Mouse (Mus musculus): ENCODE measurements around the gene Zfp346. TPM values are rescaled to one million over a fixed set of nuclear protein-coding genes. Genes with fewer than 3 reads are reported as not detected.

The Zfp346 gene
- polyA plus RNA-seq, 1 experiment = 39.1 TPM

DNA sequence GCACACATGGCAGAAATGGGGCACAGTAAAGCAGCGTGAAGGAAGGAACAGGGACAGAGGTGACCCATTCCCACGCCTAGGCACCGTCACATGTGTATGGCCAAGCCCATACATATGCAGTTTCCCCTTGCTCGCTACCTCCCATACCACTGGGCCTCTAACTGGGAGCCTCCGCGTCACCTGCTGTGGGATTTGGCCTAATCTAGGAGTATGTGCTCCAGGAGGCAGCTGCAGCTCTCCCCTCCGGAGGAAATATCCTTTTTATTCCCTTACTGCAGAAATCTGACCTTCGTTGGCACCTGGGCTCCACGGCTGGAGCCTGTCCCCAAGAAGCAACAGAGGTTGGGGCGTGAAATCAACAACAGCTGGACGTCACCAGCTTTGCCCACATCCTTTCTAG lies 69.2 kb downstream of the Zfp346 start:
- Histone ChIP-seq H3K4me3 (ENCODE audit: insufficient read depth, poor library complexity, severe bottlenecking) (no peak overlapping the region), H3ac (ENCODE audit: control insufficient read depth, insufficient read length, low read depth) (no peak overlapping the region)

DNA sequence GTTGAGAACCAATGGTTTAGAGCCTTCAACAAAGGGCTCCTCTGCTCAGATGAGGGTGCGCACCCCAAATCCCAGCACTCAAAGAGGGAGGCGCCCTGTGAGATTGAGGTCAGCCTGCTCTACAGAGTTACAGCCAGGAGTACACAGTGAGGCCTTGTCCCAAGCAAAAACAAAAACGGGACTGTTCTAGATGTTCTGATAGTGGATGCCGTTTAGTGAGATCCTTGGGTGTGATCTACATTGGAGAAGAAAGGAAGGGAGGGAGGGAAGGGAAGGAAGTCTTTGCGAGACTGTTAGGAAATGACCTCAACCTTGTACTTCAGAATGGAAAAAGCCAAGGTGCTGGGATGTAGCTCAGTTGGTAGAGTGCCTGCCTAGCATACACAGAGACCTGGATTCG lies 71.2 kb downstream of the Zfp346 start:
- TF ChIP-seq FOSL1 (IDR thresholded peaks at IDR 0.05; ENCODE audit: insufficient read depth, low read length, poor library complexity, severe bottlenecking) (no peak), MYOG (IDR thresholded peaks at IDR 0.05; ENCODE audit: control insufficient read depth, extremely low read depth, insufficient read length) (no peak), CTCF (IDR thresholded peaks at IDR 0.05; ENCODE audit: control insufficient read depth, insufficient read depth, insufficient read length) (no peak)
- H3K27me3 ChIP-seq (ENCODE audit: control insufficient read depth, insufficient read depth, insufficient read length) = no peaks in the 10 kb centered on the region
- no peak overlapping the region for H3K4me3 ChIP-seq (ENCODE audit: insufficient read depth, poor library complexity, severe bottlenecking)

More for the DNA sequence above, 69.2 kb downstream of the Zfp346 start:
- Histone ChIP-seq H3K79me2 (ENCODE audit: control insufficient read depth, insufficient read depth) (no peaks in the 10 kb centered on the region), H3K36me3 (ENCODE audit: control insufficient read depth, insufficient read depth) (no peaks in the 10 kb centered on the region), H3K27me3 (ENCODE audit: control insufficient read depth, insufficient read depth, insufficient read length) (no peaks in the 10 kb centered on the region), H3K79me3 (ENCODE audit: low read depth) (no peaks in the 10 kb centered on the region)
- TF ChIP-seq FOSL1 (IDR thresholded peaks at IDR 0.05; ENCODE audit: insufficient read depth, low read length, poor library complexity, severe bottlenecking) (no peak), USF1 (IDR thresholded peaks at IDR 0.05; ENCODE audit: low read depth) (no peak), CTCF (IDR thresholded peaks at IDR 0.05; ENCODE audit: control insufficient read depth, insufficient read depth, insufficient read length) (no peak)

DNA sequence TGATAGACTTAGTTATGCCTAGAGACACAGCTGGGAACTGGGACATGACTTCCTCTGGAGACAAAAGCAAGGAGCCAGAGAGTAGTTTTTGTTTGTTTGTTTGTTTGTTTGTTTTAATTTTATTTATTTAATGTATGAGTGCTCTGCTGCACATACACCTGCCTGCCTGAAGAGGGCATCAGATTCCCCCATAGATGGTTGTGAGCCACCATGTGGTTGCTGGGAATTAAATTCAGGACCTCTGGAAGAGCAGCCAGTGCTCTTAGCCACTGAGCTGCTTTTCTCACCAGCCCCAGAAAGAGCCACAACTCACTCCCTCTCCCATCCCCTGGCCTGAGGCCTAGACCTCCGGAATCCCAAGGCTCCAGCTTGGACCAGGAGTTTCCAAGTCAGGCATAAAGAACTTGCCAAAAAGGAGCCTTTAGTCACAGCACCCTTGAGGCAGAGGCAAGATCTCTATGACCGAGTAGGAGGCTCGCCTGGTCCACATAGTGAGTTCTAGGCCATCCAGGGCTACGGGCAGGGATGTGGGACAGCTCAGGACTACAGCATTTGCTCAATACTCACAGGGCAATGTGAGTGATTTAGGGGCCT lies 72.9 kb downstream of the Zfp346 start:
- Histone ChIP-seq H3K36me3 (ENCODE audit: control insufficient read depth, insufficient read depth) (no peaks in the 10 kb centered on the region), H3ac (ENCODE audit: control insufficient read depth, insufficient read length, low read depth) (no peak overlapping the region), H3K79me2 (ENCODE audit: control insufficient read depth, insufficient read depth) (no peaks in the 10 kb centered on the region), H3K27me3 (ENCODE audit: control insufficient read depth, insufficient read depth, insufficient read length) (no peaks in the 10 kb centered on the region), H3K79me3 (ENCODE audit: low read depth) (no peaks in the 10 kb centered on the region), H3K4me3 (ENCODE audit: insufficient read depth, poor library complexity, severe bottlenecking) (no peak overlapping the region)
- TF ChIP-seq CTCF (IDR thresholded peaks at IDR 0.05; ENCODE audit: control insufficient read depth, insufficient read depth, insufficient read length) (no peak), MAX (IDR thresholded peaks at IDR 0.05) (no peak), MYOG (IDR thresholded peaks at IDR 0.05; ENCODE audit: control insufficient read depth, extremely low read depth, insufficient read length) (no peak), FOSL1 (IDR thresholded peaks at IDR 0.05; ENCODE audit: insufficient read depth, low read length, poor library complexity, severe bottlenecking) (no peak), CEBPB (IDR thresholded peaks at IDR 0.05; ENCODE audit: low read depth) (no peak), USF1 (IDR thresholded peaks at IDR 0.05; ENCODE audit: low read depth) (no peak)

More for the DNA sequence above, 71.2 kb downstream of the Zfp346 start:
- no peaks in the 10 kb centered on the region for H3K36me3 ChIP-seq (ENCODE audit: control insufficient read depth, insufficient read depth)
- no peaks in the 10 kb centered on the region for H3K79me2 ChIP-seq (ENCODE audit: control insufficient read depth, insufficient read depth)
- H3K79me3 ChIP-seq (ENCODE audit: low read depth) = no peaks in the 10 kb centered on the region
- no peak overlapping the region for H3ac ChIP-seq (ENCODE audit: control insufficient read depth, insufficient read length, low read depth)

DNA sequence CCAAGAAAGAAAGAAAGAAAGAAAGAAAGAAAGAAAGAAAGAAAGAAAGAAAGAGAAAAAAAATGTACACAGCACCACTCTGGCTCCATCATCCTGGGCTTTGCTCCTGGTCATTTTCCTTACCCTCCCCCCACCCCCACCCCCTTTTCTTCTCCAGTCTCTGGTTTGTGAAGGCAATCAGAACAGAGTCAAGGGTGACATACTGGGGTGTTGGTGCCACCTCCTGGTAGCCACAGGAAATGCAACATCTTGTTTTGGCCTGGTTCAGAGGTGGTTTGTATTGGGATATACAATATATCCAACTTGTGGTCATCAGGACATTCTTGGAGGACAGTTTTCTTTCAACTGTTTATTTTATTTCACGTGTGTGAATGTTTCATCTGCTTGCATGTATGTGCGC lies 73.4 kb downstream of the Zfp346 start:
- H3ac ChIP-seq (ENCODE audit: control insufficient read depth, insufficient read length, low read depth) = no peak overlapping the region
- TF ChIP-seq CTCF (IDR thresholded peaks at IDR 0.05; ENCODE audit: control insufficient read depth, insufficient read depth, insufficient read length) (peak; percentile 70), MAX (IDR thresholded peaks at IDR 0.05) (no peak), MYOD1 (IDR thresholded peaks at IDR 0.05; ENCODE audit: control insufficient read depth, insufficient read length, low read depth) (no peak)
- no peaks in the 10 kb centered on the region for H3K36me3 ChIP-seq (ENCODE audit: control insufficient read depth, insufficient read depth)
- no peaks in the 10 kb centered on the region for H3K27me3 ChIP-seq (ENCODE audit: control insufficient read depth, insufficient read depth, insufficient read length)
- no peaks in the 10 kb centered on the region for H3K79me2 ChIP-seq (ENCODE audit: control insufficient read depth, insufficient read depth)
- H3K4me3 ChIP-seq (ENCODE audit: insufficient read depth, poor library complexity, severe bottlenecking) = no peak overlapping the region
- H3K79me3 ChIP-seq (ENCODE audit: low read depth) = no peaks in the 10 kb centered on the region

DNA sequence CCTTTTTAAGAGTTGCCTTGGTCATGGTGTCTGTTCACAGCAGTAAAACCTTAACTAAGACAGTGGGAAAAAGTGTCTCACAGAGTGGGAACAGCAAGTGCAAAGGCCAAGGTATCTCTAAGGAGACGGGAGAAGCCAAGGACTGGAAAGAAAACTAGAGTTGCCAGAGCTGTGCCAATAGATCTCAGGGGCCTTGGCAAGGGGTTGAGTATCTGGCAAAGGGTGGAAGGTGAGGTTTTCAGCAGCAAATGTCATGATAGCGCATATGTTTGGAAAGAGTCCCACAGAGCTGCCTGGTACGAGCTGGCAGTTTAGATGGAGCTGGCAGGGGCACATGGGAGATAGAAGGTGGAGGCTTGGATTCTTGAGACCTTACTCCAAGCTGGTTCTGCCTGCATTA lies 74.5 kb downstream of the Zfp346 start:
- Histone ChIP-seq H3K4me3 (ENCODE audit: insufficient read depth, poor library complexity, severe bottlenecking) (no peak overlapping the region), H3K27me3 (ENCODE audit: control insufficient read depth, insufficient read depth, insufficient read length) (no peaks in the 10 kb centered on the region)

DNA sequence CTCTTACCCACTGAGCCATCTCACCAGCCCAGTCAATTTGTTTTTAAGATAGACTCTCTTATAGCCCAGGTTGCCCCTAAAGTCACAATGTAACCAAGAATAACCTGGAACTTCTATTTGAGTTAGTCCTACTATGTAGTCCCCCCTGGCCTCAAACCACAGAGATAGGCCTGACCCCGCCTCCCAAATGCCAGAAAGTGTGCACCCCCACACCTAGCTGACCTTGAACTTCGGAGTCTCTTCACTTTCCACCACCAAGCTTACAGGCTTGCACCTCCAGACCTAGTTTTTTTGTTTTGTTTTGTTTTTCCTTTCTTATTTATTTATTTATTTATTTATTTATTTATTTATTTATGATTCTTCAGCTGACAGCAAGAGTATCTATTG lies 76.7 kb downstream of the Zfp346 start:
- no peaks in the 10 kb centered on the region for H3K27me3 ChIP-seq (ENCODE audit: control insufficient read depth, insufficient read depth, insufficient read length)
- no peaks in the 10 kb centered on the region for H3K79me2 ChIP-seq (ENCODE audit: control insufficient read depth, insufficient read depth)
- H3ac ChIP-seq (ENCODE audit: control insufficient read depth, insufficient read length, low read depth) = no peak overlapping the region
- H3K36me3 ChIP-seq (ENCODE audit: control insufficient read depth, insufficient read depth) = no peaks in the 10 kb centered on the region
- no peaks in the 10 kb centered on the region for H3K79me3 ChIP-seq (ENCODE audit: low read depth)
- no peak overlapping the region for H3K4me3 ChIP-seq (ENCODE audit: insufficient read depth, poor library complexity, severe bottlenecking)
- TF ChIP-seq MYOD1 (IDR thresholded peaks at IDR 0.05; ENCODE audit: control insufficient read depth, insufficient read length, low read depth) (no peak), MAX (IDR thresholded peaks at IDR 0.05) (no peak), MYOG (IDR thresholded peaks at IDR 0.05; ENCODE audit: control insufficient read depth, extremely low read depth, insufficient read length) (no peak), CEBPB (IDR thresholded peaks at IDR 0.05; ENCODE audit: low read depth) (no peak), USF1 (IDR thresholded peaks at IDR 0.05; ENCODE audit: low read depth) (no peak), FOSL1 (IDR thresholded peaks at IDR 0.05; ENCODE audit: insufficient read depth, low read length, poor library complexity, severe bottlenecking) (no peak), CTCF (IDR thresholded peaks at IDR 0.05; ENCODE audit: control insufficient read depth, insufficient read depth, insufficient read length) (no peak)

More for the DNA sequence above, 74.5 kb downstream of the Zfp346 start:
- Histone ChIP-seq H3K79me3 (ENCODE audit: low read depth) (no peaks in the 10 kb centered on the region), H3ac (ENCODE audit: control insufficient read depth, insufficient read length, low read depth) (no peak overlapping the region), H3K36me3 (ENCODE audit: control insufficient read depth, insufficient read depth) (no peaks in the 10 kb centered on the region), H3K79me2 (ENCODE audit: control insufficient read depth, insufficient read depth) (no peaks in the 10 kb centered on the region)
- no peak for TF ChIP-seq MAX (IDR thresholded peaks at IDR 0.05)
- TF ChIP-seq CTCF (IDR thresholded peaks at IDR 0.05; ENCODE audit: control insufficient read depth, insufficient read depth, insufficient read length) = no peak
- no peak for TF ChIP-seq FOSL1 (IDR thresholded peaks at IDR 0.05; ENCODE audit: insufficient read depth, low read length, poor library complexity, severe bottlenecking)
- no peak for TF ChIP-seq USF1 (IDR thresholded peaks at IDR 0.05; ENCODE audit: low read depth)
- TF ChIP-seq CEBPB (IDR thresholded peaks at IDR 0.05; ENCODE audit: low read depth) = no peak
- no peak for TF ChIP-seq MYOG (IDR thresholded peaks at IDR 0.05; ENCODE audit: control insufficient read depth, extremely low read depth, insufficient read length)
- TF ChIP-seq MYOD1 (IDR thresholded peaks at IDR 0.05; ENCODE audit: control insufficient read depth, insufficient read length, low read depth) = no peak

Data from C2C12 (cell line).